Mouse (Mus musculus) neutrophil, adult 65 days (primary cell): ENCODE results near the gene Patz1. TPM values are rescaled to one million over a fixed set of nuclear protein-coding genes. Genes with fewer than 3 reads are reported as not detected.

Experiments used
- total RNA-seq: library from RNA; stranded (reverse); gene quantifications from 2 replicates; pipeline ENCODE4 v1.2.4, GENCODE M21; 2023

Gene Patz1
- total RNA-seq, result 34.1 and 40.9 TPM in 2 replicates

DNA sequence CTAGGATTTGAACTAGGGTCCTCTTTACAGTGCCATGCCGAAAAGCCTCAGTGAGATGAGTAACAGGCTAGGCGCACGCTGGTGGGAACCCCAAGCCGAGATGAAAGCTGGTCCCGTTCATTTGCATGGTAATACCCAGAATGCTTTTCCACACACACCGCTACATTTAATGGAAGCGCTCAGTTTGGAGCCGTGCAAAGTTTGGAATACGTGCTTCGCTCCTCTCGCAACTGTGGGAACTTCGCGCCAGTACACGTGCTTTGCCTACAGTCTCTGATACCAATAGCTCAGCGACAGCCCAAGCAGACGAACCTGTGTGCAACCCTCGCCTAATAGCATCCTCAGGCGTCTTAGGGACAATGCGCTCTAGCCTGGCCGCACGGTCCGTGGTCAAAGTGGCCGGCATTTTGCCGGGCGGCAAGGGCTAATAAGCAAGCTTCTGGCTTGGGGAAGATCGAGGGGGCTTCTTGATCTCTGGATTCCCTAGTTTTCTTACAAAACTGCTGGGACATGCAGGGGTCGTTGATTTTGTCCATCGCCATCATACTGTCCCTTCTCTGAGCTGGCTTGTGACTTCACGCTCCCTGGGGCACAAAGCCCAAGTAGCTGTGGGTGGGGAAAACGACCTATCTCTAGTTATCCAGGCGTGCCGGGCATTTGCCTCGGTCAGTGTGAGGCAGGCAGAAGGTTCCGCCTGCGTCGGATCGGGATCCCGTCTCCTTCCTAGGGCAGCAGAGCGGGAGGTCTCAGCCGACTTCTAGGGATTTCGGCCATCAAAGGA, at the start of gene Patz1:
TSS of gene Patz1 (plus strand) at position 354 of the 781 bp plus-strand sequence.

DNA sequence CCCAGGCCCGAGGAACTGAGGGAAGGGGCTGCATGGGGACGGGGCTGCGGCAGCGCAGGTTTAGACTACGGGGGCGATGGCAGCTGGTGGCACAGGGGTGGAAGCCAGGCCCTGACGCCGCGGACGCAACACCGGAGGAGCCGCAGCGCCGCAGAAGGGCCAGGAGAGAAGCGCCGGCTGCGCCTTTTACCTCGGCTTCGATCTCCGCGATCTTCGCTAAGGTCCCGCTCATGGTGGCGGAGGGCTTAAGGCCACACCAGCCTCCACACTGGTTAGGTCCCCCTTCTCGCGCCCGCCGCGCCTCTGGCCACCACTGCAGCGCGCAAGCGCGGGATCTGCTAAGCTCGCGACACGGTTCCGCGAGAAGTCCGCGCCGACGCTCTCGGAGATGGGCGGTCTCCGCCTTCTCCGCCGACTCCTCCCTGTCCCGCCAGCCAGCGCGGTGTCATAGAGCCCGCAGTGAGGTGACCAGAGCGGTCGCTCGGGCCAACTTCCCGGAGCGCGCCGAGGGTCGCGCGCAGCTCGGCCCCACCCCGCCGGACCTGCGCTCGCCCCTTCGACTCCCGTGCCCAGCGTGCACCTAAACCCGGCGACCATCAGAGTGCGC, 22.5 kb upstream of the Patz1 start, which contains the start of gene Drg1:
TSS of gene Drg1 (minus strand) at position 337 of the 607 bp plus-strand sequence.

DNA sequence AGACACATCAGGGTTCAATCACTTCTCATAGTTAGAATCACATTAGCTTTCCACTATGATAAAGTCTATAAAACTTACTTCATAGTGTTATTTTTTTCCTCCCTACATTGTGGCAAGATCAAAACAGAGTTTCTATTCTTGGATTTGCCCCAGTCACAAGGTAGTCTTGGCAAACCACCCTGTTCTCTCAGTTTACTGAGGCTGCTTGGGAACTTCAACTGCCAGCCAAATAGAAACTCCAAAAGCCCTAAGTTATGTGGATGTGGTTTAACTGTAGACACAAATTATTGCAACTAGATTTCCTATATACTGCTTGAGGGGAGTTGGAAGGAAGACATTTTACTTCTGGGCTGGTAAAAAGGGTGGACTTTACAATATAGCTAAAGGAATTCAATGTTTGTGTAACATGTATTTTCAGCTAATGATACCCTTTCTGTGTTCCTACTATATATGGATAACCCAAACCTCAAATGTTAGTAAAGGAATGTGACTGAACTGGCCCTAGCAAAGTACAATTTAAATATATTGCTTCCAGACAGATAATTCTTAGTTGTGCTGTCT, 41.3 kb downstream of the Patz1 start, which contains the start of gene Pik3ip1:
TSS of gene Pik3ip1 (plus strand) at position 511 of the 561 bp plus-strand sequence.

Other genes with a start within 250 kb of the Patz1 start
- gene Sfi1, start 95.4 kb upstream of the Patz1 start, total RNA-seq, result 38.0 and 69.8 TPM in 2 replicates
- gene Eif4enif1, start 86.5 kb upstream of the Patz1 start, total RNA-seq, result 69.7 and 82.5 TPM in 2 replicates
- 30.1 and 38.4 TPM in 2 replicates for gene Drg1, start 22.5 kb upstream of the Patz1 start, total RNA-seq
- 12.8 and 17.3 TPM in 2 replicates for gene Pik3ip1, start 41.5 kb downstream of the Patz1 start, total RNA-seq
- 50.4 and 59.0 TPM in 2 replicates for gene Limk2, start 120.3 kb downstream of the Patz1 start, total RNA-seq
- gene Rnf185, start 163.5 kb downstream of the Patz1 start, total RNA-seq, result 24.5 and 31.8 TPM in 2 replicates
- gene Pla2g3, start 199.4 kb downstream of the Patz1 start, total RNA-seq, result not detected in 2 replicates
- gene Inpp5j, start 215.9 kb downstream of the Patz1 start, total RNA-seq, result 6.7 and 7.2 TPM in 2 replicates
- gene Selenom, start 225.8 kb downstream of the Patz1 start, total RNA-seq, result 3.6 TPM in 2 replicates